Mouse (Mus musculus): ENCODE results near the gene Scrg1.
"Not testable (repeated sequence)": the region's sequence is repeated elsewhere in the genome, so short reads cannot be mapped to it uniquely, and the experiment has no call there.

Gene Scrg1

GRCm38 (mm10) chr8:57510791-57511315, 55.1 kb downstream of the Scrg1 start:
- DNase-seq (ENCODE audit: low spot score), result no peak

GRCm38 (mm10) chr8:57511316-57512118, 55.8 kb downstream of the Scrg1 start, which contains the start of gene Hmgb2:
Gene Hmgb2 (plus strand): TSS chr8:57511907.
- DNase-seq (ENCODE audit: low spot score), result peak; percentile 99

- DNase-seq (ENCODE audit: low spot score), result no peak
These were observed 56.7 kb downstream of the Scrg1 start for GRCm38 (mm10) chr8:57512141-57513056.

GRCm38 (mm10) chr8:57513178-57513661, 57.5 kb downstream of the Scrg1 start:
- not testable (repeated sequence) for DNase-seq (ENCODE audit: low spot score)

GRCm38 (mm10) chr8:57516685-57517084, 61.0 kb downstream of the Scrg1 start:
- not testable (repeated sequence) for DNase-seq (ENCODE audit: low spot score)

GRCm38 (mm10) chr8:57517723-57518122, 62.0 kb downstream of the Scrg1 start:
- DNase-seq (ENCODE audit: low spot score), result no peak

GRCm38 (mm10) chr8:57520186-57520786, 64.6 kb downstream of the Scrg1 start:
- DNase-seq (ENCODE audit: low spot score), result no peak
